Mouse (Mus musculus) embryonic facial prominence, embryonic 10.5 days (tissue): ENCODE measurements around the gene Pgpep1. TPM values are rescaled to one million over a fixed set of nuclear protein-coding genes. Genes with fewer than 3 reads are reported as not detected.

Source experiments
- DNase-seq: peaks from one replicate; pipeline ENCODE4 v3.0.0-alpha.2; 2017; ENCODE audit warnings: low spot score
- H3K27ac ChIP-seq: fragments of 300-500 bp; sonication (generic); replicated peaks from 2 replicates; pipeline ENCODE4 v1.5.1; 2016; ENCODE audit warnings: mild to moderate bottlenecking
- H3K27me3 ChIP-seq: fragments of 300-500 bp; sonication (generic); replicated peaks from 2 replicates; pipeline ENCODE4 v1.6.1; 2016; ENCODE audit warnings: low read depth, mild to moderate bottlenecking; ENCODE audit not compliant: poor library complexity, severe bottlenecking
- H3K36me3 ChIP-seq: fragments of 300-500 bp; sonication (generic); replicated peaks from 2 replicates; pipeline ENCODE4 v1.6.1; 2016; ENCODE audit warnings: mild to moderate bottlenecking, moderate library complexity
- H3K4me1 ChIP-seq: fragments of 300-500 bp; sonication (generic); 2 replicates; pipeline ENCODE4 v1.6.1; 2016
- H3K4me3 ChIP-seq: fragments of 300-500 bp; sonication (generic); 2 replicates; pipeline ENCODE4 v1.5.1; 2016; ENCODE audit warnings: mild to moderate bottlenecking, moderate library complexity
- H3K9me3 ChIP-seq: fragments of 300-500 bp; sonication (generic); 2 replicates; pipeline ENCODE4 v1.6.1; 2016; ENCODE audit warnings: mild to moderate bottlenecking
- WGBS: fragments of 180-500 bp; shearing (Covaris S2); methylation state at CpG from one replicate; pipeline ENCODE4 v1.1.7; 2016; 5-methylcytosine and 5-hydroxymethylcytosine counted together
- polyA plus RNA-seq: library from polyadenylated mRNA; unstranded; fragments of >200 nt; fragmentation: Nextera tagmentation; extraction: Ambion mirVana; gene quantifications from 2 replicates; pipeline ENCODE4 v1.2.1, GENCODE M21; 2016

Pgpep1 gene
- 51.8 and 52.7 TPM in 2 replicates for polyA plus RNA-seq

GRCm38 (mm10) chr8:70660273-70660725 lies at the start of gene Pgpep1:
Pgpep1 (minus strand) TSS chr8:70660388.
- Histone ChIP-seq H3K27ac (peak within 1 kb of the TSS; percentile 89), H3K9me3 (no peaks in the 10 kb centered on the region), H3K27me3 (no peaks in the 10 kb centered on the region), H3K36me3 (peaks cover 23% of the 10 kb centered on the region), H3K4me1 (peaks cover 59% of the 10 kb centered on the region), H3K4me3 (peak within 1 kb of the TSS; percentile 80)
- DNase-seq: peak; percentile 76
- WGBS: 3% methylated on average over 14 of the region's 14 CpGs

- H3K36me3 ChIP-seq: no peaks in the 10 kb centered on the region
- H3K27ac ChIP-seq: no peak overlapping the region
- H3K27me3 ChIP-seq: no peaks in the 10 kb centered on the region
- no peaks in the 10 kb centered on the region for H3K9me3 ChIP-seq
- WGBS: 93% methylated on average over 9 of the region's 9 CpGs
- DNase-seq: no peak
- no peak overlapping the region for H3K4me3 ChIP-seq
- peaks cover 6% of the 10 kb centered on the region for H3K4me1 ChIP-seq
Measured at GRCm38 (mm10) chr8:70709794-70710193, 49.6 kb upstream of the Pgpep1 start.

DNA sequence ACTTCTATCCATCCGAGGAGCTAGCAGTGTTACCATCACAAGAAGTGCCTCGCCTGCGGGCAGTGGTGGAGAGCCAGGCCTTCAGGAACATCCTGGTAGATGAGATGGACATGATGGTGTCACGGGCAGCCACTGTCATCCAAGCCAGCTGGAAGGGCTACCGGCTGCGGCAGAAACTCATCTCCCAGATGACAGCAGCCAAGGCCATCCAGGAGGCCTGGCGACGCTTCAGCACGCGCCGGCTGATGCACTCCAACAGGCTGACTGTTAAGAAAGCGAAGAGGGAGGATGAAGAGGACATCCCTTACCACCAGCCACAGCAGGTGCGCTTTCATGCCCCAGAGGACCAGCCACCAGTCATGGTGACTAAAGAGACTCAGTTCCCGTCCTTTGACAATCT lies 48.1 kb upstream of the Pgpep1 start:
- no peaks in the 10 kb centered on the region for H3K9me3 ChIP-seq
- 91% methylated on average over 14 of the region's 14 CpGs for WGBS
- no peak overlapping the region for H3K27ac ChIP-seq
- no peak for DNase-seq
- H3K4me3 ChIP-seq: no peak overlapping the region
- no peaks in the 10 kb centered on the region for H3K27me3 ChIP-seq
- H3K36me3 ChIP-seq: peaks cover 8% of the 10 kb centered on the region
- no peaks in the 10 kb centered on the region for H3K4me1 ChIP-seq

- Histone ChIP-seq H3K4me3 (peak within 1 kb of the TSS; percentile 25), H3K27ac (no peak within 1 kb of the TSS), H3K4me1 (peaks cover 29% of the 10 kb centered on the region), H3K27me3 (no peaks in the 10 kb centered on the region), H3K36me3 (peaks cover 30% of the 10 kb centered on the region), H3K9me3 (no peaks in the 10 kb centered on the region)
- no peak for DNase-seq
- 90% methylated on average over 3 of the region's 3 CpGs for WGBS
Measured at GRCm38 (mm10) chr8:70703287-70703686, 43.1 kb upstream of the Pgpep1 start, which contains the start of gene Iqcn. Iqcn (plus strand) TSS chr8:70703457.

DNA sequence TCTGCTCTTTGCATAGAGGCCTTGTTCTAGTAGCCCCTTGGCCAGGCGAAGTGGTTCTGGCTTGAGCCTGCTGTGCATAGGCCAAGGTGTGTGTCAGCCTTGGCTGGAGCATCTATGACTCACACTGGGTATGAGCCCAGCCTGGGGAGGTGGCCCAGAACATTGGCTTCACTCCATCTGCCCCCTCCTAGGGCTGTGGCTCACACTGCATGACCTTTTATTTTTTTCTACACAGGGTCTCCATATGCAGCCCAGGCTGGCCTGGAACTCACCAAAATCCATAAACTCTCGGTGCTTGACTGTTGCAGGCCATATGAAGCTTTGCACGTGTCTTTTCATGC lies 42.6 kb upstream of the Pgpep1 start:
- 88% methylated on average over 3 of the region's 3 CpGs for WGBS
- no peak for DNase-seq
- Histone ChIP-seq H3K27me3 (no peaks in the 10 kb centered on the region), H3K4me1 (peaks cover 34% of the 10 kb centered on the region), H3K36me3 (peaks cover 30% of the 10 kb centered on the region), H3K27ac (no peak overlapping the region), H3K4me3 (peak overlapping the region; percentile 25; the same call in 1 of the 2 replicates), H3K9me3 (no peaks in the 10 kb centered on the region)

DNA sequence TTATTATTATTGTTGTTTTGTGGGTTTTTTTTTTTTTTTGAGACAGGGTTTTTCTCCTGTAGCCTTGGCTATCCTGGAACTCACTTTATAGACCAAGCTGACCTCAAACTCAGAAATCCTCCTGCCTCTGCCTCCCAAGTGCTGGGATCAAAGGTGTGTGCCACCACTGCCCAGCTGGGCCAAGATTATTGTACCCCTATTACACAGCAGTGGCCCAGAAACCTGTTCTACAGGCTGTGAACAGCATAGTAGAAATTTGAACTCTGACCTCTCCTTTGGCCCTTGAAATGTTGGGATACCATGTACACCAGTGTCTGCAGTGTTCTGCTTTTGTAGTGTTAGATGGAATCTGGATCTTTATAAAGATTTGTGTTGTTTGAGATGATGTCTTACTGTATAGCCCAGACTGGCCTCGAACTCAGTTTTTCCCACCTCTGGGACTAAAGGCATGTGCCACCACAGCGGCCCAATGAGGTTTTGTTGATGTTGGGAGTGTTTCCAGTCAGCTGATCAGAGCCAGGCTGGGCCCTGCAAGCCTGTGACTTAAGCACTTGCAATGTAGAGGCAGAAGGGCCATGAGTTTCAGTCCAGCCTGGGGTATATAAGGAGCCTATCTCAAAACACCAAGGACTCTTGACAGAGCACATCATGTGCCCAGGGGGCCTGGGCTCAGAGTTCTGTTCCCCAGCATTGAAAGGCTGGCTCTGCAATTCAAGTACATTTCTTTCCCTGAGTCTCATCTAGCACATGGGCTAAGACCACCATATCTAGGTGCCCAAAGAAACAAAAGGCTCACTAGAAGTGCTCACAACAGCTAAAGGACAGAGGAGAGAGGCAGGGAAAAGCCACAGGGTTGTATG lies 42.0 kb upstream of the Pgpep1 start:
- Histone ChIP-seq H3K4me1 (peaks cover 40% of the 10 kb centered on the region), H3K4me3 (peak overlapping the region; percentile 25), H3K27me3 (no peaks in the 10 kb centered on the region), H3K9me3 (no peaks in the 10 kb centered on the region), H3K27ac (no peak overlapping the region), H3K36me3 (peaks cover 30% of the 10 kb centered on the region)
- no peak for DNase-seq
- 90% methylated on average over 2 of the region's 2 CpGs for whole genome bisulfite sequencing

DNA sequence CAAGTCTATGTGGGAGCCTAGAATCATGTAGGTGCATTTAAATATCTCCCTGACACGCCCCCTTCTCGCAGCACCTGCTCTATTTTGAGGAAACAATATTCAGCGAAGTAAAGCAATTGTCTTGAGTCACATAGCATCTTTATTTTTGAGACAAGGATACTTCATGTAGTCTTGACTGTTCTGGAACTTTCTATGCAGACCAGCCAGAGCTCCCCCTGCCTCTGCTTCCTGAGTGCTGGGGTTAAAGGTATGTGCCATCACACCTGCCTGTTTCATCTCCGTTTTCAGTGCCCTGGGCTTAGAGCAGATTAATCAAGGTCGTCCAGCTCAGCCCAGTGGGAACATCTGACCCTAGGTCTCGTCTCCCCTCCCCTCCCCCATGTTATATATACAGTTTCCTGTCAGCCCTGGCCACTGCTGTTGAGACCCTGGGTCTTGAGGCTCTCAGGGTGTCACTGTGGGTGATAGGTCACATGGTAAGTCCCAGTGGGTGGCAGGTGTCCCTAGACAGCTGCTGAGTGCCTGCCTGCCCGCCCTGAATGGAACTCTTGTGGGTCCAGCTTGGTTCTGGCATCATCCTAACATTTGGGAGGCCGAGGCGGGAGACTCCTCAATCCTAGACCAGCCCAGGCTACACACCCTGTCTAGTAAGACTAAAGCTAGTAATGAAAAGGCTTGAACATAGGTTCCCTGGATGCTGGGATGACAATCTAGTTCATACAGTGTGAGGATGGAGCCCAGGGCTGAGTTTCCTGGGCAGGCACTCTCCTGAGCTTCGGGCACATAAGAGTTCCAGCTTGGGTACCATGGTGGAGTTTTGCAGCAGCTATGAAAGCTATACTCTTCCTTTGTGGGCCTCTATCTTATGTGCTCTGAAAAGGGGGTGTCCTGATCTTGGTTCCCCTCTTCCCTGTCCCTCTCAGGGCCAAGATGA lies 41.1 kb upstream of the Pgpep1 start:
- H3K27me3 ChIP-seq: no peaks in the 10 kb centered on the region
- H3K4me3 ChIP-seq: peak overlapping the region; percentile 97
- H3K27ac ChIP-seq: peak overlapping the region; percentile 97
- peaks cover 49% of the 10 kb centered on the region for H3K4me1 ChIP-seq
- 59% methylated on average over 10 of the region's 10 CpGs for WGBS
- H3K36me3 ChIP-seq: peaks cover 30% of the 10 kb centered on the region
- no peaks in the 10 kb centered on the region for H3K9me3 ChIP-seq
- DNase-seq: no peak

GRCm38 (mm10) chr8:70700555-70700922 lies 40.4 kb upstream of the Pgpep1 start:
- H3K4me3 ChIP-seq: peak overlapping the region; percentile 97
- peaks cover 56% of the 10 kb centered on the region for H3K4me1 ChIP-seq
- WGBS: under 1% methylated on average over 20 of the region's 20 CpGs
- peaks cover 30% of the 10 kb centered on the region for H3K36me3 ChIP-seq
- H3K27ac ChIP-seq: peak overlapping the region; percentile 97
- DNase-seq: peak; percentile 95
- peaks cover 4% of the 10 kb centered on the region for H3K27me3 ChIP-seq
- no peaks in the 10 kb centered on the region for H3K9me3 ChIP-seq

DNA sequence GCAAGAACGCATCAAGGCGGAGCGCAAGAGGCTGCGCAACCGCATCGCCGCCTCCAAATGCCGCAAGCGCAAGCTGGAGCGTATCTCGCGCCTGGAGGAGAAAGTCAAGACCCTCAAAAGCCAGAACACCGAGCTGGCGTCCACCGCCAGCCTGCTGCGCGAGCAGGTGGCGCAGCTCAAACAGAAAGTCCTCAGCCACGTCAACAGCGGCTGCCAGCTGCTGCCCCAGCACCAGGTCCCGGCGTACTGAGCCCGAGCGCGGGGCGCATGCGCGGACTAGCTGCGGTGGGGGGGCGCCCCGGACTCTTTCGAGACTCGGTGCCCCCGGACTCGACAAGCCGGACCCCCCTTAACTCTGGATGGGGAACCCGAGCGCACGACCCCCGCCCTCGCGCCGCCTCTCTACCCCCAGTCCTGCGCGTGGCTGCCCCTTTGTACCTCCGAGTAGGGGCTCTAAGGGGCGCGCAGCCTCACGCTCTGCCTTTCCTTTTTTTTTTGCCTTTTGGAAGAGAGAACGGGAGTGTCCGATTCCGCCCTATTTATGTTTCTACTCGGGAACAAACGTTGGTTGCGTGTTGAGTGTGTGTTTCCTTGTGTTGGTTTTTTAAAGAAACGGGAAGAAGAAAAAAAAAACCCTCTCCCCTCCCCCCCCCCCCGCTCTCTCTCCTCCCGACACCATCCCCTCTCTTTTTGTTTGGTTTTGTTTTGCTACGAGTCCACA lies 39.8 kb upstream of the Pgpep1 start:
- Histone ChIP-seq H3K27ac (peak overlapping the region; percentile 97), H3K36me3 (peaks cover 30% of the 10 kb centered on the region), H3K27me3 (peaks cover 9% of the 10 kb centered on the region), H3K9me3 (no peaks in the 10 kb centered on the region), H3K4me1 (peaks cover 62% of the 10 kb centered on the region), H3K4me3 (peak overlapping the region; percentile 97)
- 1% methylated on average over 59 of the region's 59 CpGs for WGBS
- DNase-seq: peak; percentile 90

DNA sequence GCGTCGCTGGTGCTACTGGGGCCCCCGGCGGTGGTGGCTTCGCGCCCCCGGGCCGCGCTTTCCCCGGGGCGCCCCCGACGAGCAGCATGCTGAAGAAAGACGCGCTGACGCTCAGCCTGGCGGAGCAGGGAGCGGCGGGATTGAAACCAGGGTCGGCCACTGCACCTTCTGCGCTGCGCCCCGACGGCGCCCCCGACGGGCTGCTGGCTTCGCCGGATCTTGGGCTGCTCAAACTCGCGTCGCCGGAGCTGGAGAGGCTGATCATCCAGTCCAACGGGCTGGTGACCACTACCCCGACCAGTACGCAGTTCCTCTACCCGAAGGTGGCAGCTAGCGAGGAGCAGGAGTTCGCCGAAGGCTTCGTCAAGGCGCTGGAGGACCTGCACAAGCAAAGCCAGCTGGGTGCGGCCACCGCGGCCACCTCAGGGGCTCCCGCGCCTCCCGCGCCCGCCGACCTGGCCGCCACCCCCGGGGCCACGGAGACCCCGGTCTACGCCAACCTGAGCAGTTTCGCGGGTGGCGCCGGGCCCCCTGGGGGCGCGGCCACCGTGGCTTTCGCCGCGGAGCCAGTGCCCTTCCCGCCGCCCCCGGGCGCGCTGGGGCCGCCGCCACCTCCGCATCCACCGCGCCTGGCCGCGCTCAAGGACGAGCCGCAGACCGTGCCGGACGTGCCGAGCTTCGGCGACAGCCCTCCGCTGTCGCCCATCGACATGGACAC lies 39.1 kb upstream of the Pgpep1 start:
- peak overlapping the region; percentile 97 for H3K4me3 ChIP-seq
- WGBS: under 1% methylated on average over 89 of the region's 89 CpGs
- H3K27me3 ChIP-seq: peaks cover 10% of the 10 kb centered on the region
- no peaks in the 10 kb centered on the region for H3K9me3 ChIP-seq
- H3K4me1 ChIP-seq: peaks cover 67% of the 10 kb centered on the region
- DNase-seq: no peak
- peaks cover 30% of the 10 kb centered on the region for H3K36me3 ChIP-seq
- H3K27ac ChIP-seq: peak overlapping the region; percentile 97

DNA sequence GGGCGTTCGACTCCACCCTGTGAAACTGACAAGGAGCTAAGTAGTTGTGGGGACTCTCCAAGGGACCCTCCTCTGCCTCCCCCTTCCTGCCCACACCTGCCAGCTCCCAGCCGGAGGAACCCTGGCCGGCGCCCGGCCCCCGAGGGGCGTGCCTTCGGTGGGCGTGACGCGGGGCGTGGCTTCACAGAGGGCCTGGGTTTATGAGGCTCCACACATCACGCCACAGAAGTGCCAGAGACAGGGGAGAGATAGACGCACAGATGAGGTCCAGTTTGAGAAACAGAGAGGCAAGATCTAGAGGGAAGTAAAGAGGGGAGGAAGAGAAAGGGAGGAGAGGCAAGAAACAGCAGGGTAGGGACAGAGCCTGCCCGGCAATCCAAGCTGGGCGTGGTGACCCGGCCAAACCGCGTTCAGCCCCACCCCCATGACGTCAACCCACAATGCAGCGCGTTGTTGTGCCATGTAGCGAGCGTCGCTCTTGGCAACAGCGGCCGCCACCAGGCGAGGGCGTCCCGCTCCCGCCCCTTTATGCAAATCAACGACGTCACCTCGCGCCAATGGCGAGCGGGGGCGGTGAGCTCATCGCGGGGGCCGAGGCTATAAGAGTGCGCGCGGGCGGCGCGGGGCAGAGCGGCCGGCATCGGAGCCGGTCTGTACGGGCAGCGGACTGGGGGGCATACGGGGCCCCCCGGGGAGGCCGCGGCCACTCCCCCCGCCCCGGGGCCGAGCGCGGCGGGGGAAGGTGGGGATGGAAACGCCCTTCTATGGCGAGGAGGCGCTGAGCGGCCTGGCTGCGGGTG lies 38.3 kb upstream of the Pgpep1 start, which contains the start of gene Jund:
Gene Jund, plus strand, starts transcription at position 640 of the 800 bp plus-strand sequence.
- H3K4me1 ChIP-seq: peaks cover 71% of the 10 kb centered on the region

More for the DNA sequence above, 38.3 kb upstream of the Pgpep1 start, which contains the start of gene Jund:
- H3K27me3 ChIP-seq: peaks cover 10% of the 10 kb centered on the region
- peak; percentile 99 for DNase-seq
- H3K36me3 ChIP-seq: peaks cover 24% of the 10 kb centered on the region
- no peaks in the 10 kb centered on the region for H3K9me3 ChIP-seq
- under 1% methylated on average over 69 of the region's 69 CpGs for WGBS
- H3K4me3 ChIP-seq: peak within 1 kb of the TSS; percentile 97
- H3K27ac ChIP-seq: peak within 1 kb of the TSS; percentile 97
